Mouse (Mus musculus) ES-E14 (cell line): ENCODE measurements around the gene Hs3st3b1.

ENCODE experiments used
- CHD2 ChIP-seq: IDR thresholded peaks from 2 replicates; pipeline ENCODE4 v1.6.1; 2014; ENCODE audit warnings: mild to moderate bottlenecking, low read depth, low read length, inconsistent platforms
- ZC3H11A ChIP-seq: IDR thresholded peaks from 2 replicates; pipeline ENCODE4 v1.6.1; 2012; ENCODE audit warnings: low read depth, mild to moderate bottlenecking, inconsistent platforms, low read length, borderline replicate concordance

- TF ChIP-seq CHD2 (no peak), ZC3H11A (no peak)
These were observed 24.1 kb downstream of the Hs3st3b1 start for GRCm38 (mm10) chr11:63897856-63898508.
